Mouse (Mus musculus): ENCODE data around the gene Mog.
"Not testable (repeated sequence)": the region's sequence is repeated elsewhere in the genome, so short reads cannot be mapped to it uniquely, and the experiment has no call there.

Mog gene

DNA sequence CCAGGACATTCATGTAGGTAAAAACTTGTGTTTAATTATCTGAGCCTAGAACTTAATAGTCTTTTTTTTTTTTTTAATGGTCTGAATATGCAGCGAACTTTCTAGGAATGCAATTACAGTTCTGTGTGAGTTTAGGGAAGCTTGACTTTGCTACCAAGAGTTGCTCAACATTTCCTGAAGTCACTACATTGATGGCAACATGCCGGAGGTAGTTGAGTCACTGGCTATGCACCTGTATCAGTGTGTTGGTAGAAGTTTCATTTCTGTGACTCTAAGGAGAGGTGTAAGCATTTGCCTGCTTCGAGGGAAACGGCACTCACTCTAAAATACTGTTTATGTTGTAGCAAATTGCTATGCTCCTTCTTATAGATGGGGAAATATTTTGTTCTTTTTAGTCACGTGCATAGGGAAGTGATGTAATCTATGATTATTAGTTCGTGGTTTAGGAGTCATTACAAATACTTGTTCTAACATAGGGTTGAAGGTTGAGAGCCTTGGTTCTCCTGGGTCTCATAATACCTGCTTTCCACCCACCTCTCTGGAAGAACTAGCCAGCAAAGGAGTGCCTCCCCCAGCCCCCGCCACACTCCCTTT, 21.6 kb upstream of the Mog start:
- peak; percentile 28 for DNase-seq

DNA sequence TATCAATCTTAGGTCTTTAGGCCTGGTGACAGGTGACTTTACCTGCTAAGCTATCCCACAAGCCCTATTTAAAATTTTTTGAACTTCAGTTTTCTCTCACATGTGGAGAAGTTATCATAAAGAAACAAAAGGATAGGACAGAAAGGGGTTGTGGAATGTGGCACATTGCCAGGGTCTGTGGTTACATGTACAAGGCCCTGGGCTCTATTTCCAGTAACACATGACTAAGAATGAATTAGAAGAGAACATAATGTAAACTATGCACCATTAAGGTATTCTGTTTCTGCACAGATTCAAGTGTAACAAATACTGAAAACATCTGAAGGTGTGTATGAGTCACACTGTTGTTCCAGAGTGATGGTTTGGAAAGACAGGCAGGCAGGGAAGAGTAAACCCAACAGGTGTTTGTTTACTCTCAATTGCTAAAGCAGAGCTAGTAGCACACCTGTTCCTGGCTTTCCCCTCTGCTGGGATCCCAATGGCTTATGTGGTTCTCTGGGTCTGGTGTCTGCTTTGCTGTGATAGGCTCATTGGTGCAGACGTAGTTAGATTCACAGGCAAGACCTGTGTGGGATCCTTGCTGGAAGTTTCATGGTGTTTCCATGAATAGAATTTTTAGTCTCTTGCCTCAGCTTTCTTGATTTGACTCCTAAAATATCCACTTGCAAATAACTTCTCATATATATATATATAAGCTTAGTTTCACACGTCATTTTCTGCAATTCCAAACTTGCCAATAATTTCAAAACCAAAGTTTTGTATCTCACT, 16.1 kb upstream of the Mog start:
- DNase-seq = no peak

DNA sequence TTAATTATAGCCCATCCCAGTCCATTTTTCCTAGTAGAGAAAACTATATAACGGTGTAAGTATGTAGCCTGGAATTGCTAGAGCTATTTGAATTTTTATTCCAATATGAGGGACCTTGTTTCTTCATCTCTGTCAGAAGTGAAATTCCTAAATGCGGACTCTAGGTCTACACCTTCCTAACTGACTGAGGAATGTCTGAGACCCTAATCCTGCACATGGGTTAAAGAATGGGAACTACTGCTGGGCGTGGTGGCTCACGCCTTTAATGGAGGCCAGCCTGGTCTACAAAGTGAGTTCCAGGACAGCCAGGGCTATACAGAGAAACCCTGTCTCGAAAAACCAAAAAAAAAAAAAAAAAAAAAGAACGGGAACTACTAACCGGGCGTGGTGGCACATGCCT, 6.0 kb upstream of the Mog start:
- no peak for DNase-seq

DNA sequence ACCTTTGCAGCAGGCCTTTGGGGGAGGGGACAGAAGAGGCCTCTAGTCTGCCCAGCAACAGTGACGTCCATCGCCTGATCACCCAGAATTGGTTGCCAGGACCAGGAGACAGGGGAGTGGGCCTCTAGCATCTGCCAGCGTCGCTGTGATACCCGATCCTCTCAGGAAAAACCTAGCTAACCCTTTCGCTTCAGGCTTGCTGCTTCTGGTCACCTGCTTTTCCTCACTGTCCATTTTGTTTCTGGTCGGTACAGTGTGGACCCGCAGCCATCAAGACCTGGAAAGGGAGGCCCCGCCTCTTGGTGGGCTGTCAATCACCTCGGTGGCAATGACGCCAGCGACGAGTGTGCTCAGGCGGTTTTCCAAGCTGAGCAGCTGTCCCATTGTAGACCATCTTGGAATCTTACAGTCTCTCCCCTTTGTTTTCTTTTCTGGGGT, 5.5 kb upstream of the Mog start:
- DNase-seq = peak; percentile 91

DNA sequence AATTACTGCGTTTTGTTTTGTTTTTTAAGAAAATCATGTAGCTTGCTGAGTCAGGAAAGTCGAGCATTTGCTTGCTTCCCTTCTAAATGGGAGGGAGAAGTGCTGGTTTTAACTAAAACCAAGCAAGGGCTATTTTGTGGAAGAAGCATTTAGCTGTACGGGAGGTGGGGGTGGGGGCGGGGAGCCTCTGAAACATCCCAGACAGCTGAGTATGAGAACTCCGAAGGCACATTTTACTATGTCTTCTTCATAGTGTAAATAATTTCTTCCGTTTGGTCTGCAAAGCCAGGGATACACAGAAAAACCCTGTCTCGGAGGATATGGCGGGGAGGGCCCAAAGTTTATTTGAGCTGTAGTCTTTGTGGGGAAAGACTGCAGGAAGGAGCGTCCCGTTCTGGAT, 5.0 kb upstream of the Mog start:
- DNase-seq = no peak

DNA sequence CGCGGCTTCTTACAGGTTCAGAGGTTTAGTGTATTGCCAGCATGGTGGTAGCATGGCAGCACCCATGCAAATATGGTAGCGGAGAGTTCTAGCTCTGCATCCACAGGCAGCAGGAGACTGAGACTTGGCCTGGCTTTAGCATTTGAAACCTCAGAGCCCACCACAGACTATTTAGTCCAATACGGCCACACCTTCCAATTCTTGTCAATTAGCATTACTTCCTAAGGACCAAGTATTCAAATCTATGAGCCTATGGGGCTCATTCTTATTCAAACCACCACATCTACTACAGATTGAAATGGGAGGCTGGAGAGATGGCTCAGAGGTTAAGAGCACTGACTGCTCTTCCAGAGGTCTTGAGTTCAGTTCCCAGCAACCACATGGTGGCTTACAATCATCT, 4.3 kb upstream of the Mog start:
- DNase-seq = no peak

DNA sequence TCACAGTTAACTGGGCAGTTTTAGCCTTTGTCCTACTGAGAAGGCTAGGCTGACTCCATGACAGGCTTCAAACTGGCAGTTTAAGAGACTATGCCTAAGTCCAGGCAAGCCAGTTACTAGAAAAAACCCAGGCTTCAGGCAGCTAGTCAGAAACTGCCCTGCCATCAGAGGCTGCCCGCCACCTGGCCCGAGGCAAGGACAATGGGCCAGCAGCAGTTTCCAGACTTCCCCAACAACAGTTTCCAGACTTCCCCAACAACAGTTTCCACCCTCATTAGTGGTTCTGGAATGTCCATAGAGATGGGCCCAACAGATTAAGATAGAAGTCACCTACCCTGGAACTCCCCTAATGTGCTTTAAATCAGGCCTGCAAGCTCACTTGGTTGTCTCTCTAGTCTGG, 3.2 kb upstream of the Mog start:
- DNase-seq = no peak

DNA sequence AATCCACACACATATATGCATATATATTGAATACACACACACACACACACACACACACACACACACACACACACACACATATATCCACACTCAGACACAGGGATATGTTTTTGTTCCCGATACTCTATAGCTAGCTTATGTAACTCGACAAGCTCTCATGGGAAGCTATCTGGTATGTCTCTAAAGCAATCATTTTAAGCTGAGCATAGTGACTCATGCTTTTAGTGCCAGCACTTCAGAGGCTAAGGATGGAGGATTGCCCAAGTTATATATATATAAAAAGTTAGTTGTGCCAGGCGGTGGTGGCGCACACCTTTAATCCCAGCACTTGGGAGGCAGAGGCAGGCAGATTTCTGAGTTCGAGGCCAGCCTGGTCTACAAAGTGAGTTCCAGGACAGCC, 4.0 kb downstream of the Mog start:
- DNase-seq = not testable (repeated sequence)

DNA sequence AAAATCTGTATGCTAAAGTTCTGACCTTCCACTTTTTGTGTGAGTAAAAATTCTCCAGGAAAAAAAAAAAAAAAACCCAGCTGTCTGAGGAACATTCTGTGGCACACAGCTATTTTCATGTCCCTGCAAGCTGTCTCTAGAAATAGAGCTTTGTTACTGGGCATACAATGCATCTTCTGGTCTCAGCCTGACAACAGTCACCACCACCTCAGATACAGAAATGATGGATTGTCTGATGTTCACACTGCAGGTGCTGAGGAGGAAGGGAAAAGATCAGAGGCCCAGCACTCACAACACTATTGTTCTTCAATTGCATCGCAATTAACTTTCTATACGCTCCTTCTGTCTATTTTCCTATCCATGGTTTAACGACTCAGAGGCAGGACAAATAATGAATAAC, 4.9 kb downstream of the Mog start:
- DNase-seq = no peak

DNA sequence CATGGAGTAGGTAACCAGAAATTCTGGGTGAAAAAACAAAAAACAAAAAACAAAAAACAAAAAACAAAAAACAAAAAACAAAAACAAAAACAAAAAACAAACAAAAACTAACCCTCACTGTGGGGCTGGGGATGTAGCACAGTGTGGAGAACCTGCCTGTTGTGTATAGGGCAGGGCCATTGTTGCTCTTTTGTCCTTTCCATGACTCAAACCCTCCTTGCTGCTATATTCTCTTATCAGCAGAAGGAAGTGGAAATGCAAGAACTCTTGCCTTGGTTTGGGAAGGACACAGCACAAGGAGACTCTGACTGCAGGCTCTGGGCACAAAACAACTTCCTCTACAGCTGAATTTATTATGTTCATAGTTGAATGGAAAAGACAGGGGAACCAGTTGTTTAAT, 6.9 kb downstream of the Mog start:
- DNase-seq = no peak

DNA sequence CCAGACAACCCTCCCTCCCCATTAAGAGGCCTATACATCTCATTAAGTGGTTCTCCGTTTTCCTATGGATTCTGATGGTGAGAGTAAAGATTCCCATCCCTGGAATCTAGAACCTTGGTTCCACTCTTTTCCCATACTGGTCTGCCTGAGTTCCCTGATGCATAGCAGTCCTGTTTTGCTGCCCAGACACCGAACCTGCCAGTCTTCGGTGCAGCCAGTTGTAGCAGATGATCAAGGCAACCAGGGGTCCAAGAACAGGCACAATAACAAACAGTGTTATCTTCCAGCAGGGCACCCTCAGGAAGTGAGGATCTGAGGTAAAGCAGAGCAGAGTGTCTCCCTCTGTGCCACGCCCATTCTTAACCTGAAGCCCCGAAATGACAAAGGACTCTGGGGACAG, 11.1 kb downstream of the Mog start:
- no peak for DNase-seq

DNA sequence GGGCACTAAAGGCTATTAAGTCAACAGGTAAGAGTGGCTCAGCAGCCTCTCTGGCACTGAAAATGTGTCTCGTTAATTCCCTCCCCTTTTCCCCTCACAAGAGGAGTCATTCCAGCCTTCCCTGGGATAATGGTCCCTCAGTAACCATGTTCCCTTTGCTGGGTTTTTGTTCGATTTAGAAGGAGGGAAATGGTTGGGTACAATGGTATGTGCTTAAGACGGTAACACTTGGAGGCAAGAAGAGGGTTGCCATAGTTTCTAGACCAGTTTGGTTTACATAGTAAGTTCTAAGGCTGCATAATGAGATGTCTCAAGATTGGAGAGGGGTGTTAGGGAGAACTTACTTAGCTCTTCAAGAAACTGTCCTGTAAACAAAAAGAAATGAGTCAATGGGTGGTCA, 11.5 kb downstream of the Mog start:
- no peak for DNase-seq

DNA sequence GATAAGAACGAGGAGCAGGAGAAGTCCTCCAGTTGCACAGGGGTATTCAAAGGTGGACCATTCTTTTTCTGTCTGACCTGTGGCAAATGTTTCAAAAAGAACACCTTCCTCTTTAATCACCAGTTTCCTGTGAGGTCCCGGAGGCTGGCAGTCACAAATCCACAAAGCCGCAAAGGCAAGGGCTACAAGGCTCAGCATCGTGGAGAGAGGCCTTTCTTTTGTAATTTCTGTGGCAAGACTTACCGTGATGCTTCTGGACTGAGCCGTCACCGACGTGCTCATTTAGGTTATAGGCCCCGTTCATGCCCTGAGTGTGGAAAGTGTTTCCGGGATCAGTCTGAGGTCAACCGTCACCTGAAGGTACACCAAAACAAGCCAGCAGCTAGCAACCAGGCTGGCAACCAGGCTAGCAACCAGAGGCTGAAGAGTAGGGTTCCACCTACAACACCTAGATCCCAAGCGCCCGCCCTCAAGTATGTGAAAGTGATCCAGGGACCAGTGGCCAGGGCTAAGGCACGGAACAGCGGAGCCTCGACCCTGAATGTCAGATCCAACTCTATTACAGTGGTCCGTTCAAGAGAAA, 13.6 kb downstream of the Mog start:
- no peak for DNase-seq

DNA sequence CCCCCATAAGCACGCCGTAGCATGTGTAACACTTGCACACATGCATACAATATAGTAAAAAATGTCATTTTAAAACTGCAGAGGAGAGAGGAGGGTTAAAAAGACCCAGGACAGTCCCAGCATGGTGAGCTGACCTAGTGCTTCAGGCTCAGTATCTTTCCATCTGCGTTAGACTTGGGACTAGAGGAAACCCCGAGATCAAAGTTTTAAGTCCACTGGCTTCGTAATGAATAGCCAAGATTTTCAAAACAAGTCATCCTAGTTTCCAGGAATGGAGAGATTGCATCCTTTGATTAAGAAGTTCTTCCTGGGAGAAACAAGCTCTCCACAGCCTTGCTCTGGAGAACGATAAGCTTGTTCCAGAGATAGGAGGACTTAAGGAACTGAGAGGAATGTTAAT, 15.0 kb downstream of the Mog start:
- no peak for DNase-seq

DNA sequence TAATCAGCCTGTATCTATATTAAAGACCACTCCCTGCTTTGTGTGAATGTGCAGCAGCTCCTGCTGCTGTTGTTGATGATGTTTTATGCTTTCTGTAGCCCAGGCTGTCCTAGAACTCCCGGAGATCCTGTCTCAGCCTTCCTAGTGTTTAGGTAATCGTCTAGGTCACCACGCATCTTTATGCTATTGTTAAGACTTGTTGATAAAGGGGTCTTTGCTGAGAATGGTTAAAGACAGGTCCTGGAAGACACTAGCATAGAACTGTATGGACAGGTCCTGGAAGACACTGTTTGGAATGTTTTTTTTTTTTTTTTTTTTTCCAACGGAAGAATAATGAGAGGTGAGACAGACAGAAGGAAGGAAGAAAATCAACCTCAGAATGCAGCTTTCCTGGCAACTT, 19.8 kb downstream of the Mog start:
- DNase-seq = no peak

DNA sequence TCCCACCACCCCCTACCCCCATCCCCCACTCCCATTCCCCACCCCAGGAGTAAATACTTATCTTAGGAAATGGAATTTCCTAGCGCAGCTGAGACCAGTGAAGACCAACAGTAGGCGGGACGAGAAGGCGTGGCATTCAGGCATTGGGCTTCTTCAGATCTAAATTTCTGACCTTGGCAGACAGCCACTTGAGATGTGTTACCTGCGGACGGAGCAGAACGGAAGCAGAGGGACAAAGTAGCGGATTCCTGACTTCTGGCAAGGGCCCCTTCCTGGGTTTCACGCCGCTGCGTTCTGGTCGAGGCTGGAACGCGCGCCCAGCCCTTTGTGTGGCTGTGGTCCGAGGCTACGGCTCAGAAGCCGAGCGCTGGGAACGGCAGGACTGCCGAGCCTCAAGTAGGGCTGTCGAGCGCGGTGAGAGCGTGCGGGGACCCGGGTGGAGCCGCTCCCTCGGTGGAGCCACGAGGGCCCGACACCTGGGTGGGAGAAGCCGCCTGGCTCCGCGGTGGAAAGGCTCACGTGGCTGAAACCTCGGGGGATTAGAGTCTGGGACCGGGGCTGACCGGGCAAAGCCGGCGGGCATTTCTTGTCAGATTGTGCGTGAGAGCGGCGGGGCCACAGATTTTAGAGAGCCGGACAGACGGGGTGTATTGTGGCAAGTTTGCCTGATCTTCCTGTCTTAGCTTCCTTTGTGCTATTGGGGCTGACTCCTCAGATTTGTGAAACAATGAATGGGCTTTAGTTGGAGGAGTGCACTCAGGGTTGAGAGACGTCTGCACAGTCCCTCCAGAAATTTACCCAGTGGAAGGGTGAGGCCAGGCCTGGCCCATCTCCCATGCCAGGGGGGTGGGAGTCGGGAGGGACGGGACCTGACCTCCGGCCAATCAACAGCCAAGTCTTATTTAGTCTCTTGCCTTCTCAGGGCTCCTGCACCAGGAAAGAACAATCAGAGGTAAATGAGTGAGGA, 20.6 kb downstream of the Mog start:
- peak; percentile 73 for DNase-seq

DNA sequence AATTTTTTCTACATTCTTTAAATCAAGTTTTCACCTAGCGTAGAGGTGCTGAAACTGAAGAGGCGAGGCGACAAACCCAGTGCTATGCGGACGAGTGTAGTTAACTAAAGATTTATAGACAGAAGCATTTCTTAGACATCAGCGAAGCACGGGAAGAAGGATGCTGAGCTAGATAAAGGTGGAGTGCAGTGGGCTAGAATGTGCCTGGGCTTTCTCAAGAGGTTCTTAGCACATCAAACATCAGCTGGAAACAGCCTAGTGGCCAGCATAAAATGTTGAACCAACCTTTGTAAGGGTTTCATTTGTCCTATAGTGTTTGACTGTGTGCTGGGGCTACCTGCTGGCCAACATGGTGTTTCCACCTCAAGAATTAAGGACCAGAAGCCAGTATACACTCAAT, 22.3 kb downstream of the Mog start, which contains the start of gene Zfp57:
Gene Zfp57 (plus strand): TSS at position 301 of the 400 bp plus-strand sequence.
- no peak for DNase-seq

DNA sequence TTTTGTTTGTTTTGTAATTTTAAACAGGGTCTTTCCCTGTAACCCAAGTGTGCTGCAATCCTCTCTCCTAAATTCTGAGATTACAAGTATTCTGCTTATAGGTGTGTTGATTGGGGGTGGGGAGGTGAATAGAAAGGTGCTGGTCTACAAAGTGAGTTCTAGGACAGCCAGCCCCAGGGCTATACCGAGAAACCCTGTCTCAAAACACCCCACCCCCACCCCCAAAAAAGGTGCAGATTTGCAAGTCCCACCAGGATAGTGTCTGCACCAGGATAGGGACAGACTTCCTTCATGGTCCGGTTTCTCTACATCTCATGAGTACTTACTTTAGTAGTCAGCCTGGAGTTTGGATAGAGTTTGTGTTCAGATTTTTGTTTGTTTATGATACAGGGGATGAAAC, 24.7 kb downstream of the Mog start:
- DNase-seq = no peak

DNA sequence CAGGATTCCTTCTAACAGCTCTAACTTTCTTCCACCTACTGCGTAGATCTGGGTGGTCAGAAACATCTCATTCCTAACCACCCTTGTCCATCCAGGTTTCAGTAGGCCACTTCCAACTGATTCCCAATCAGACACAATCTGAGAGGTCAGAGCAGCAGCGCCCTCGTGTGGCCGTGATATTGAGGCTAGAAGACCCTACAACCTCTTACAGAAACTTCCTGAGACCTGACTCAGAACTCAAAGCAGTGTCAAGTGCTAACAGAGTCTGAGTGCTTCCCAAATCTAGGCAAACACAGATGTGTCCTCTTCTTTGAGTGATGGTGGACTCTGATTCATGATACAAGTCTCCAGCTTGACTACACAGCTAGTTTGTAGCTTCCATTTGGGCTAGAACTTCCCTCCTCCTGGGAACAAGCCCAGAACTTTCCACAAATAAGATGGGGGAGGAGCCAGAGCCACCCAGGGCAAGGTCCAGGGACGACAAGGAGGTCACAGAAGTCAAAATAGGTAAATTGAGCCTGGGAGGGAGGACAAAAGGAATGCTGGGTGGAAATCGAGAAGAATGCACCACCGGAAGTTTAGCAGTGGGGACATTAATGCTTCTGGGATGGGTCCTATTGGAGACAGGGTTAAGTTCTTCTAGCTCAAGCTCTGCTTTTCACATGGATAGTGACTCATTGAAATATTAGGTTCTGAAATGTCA, 26.0 kb downstream of the Mog start:
- DNase-seq = peak; percentile 94

DNA sequence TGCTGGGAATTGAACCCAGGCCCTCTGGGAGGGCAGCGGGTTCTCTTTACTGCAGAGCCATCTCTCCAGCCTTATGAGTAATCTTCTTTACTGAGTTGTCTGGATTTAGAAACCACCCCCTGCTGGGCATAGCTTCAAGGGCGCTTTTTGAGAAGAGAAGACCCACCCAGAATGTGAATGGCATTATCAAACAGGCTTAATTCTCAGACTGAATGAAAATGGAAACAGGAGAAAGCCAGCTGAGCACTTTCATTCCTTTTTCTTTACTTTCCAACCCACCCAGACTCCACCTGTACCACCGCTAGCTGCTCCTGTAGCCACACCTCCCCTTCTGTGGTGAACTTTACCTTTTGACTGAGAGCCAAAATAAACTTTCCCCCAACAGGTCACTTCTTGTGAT, 27.8 kb downstream of the Mog start:
- DNase-seq = no peak

DNA sequence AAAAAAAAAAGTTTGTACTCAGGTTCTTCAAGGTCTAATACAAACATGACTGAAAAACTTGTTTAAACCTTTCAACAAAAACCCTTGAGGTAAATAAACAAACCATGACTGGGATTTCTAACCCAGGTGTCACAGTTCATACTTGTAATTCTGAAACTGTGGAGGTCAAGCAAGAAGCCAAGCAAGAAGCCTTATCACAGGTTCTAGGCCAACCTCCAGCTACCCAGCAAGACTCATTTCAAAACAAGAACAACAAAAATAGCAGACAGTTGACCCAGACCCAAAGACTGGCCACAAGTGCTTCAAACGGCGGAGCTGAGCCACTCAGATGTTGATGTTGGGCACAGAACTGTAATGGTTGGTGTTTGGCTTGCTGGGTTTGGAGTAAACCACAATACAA, 28.7 kb downstream of the Mog start:
- DNase-seq = no peak

DNA sequence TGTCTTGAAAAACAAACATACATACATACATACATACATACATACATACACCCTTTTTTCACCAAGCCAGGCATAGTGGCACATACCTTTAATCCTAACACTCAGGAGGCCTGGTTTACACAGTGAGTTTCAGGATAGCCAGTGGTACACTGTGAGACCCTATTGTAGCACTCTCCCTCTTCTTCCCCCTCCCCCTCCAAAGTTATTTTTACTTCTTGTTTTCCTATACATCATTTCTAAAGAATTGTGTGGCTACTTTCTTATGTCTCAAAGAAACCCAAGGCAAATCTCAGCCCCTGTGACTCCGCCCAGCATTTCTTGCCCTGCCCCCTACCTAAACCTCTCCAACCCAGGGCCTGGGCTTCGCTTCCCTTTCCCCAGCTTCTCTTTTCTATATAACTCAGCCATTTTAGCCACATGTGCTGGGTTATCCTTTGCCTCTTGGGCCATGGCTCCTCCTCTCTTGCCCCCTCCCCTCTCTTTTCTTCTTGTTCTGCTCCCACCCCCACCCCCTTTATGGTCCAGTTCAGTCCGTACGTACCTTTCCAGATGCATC, 29.4 kb downstream of the Mog start:
- DNase-seq = no peak
